Mouse (Mus musculus) heart, embryonic 11.5 days (tissue): ENCODE results near the gene Il10ra. TPM values are rescaled to one million over a fixed set of nuclear protein-coding genes. Genes with fewer than 3 reads are reported as not detected.

ENCODE experiments used
- ATAC-seq: fragments of 200-750 bp; cut with Nextera tagmentation; replicated peaks from 2 replicates; pipeline ENCODE4 v1.8.0; 2017; ENCODE audit warnings: moderate library complexity; ENCODE audit not compliant: insufficient number of reproducible peaks, low FRiP score, low TSS enrichment
- H3K27ac ChIP-seq: fragments of 300-500 bp; sonication (generic); 2 replicates; pipeline ENCODE4 v1.5.1; 2014; ENCODE audit warnings: mild to moderate bottlenecking, low read depth, low read length
- H3K27me3 ChIP-seq: fragments of 300-500 bp; sonication (generic); 2 replicates; pipeline ENCODE4 v1.6.1; 2014; ENCODE audit warnings: mild to moderate bottlenecking, low read length, mixed read lengths; ENCODE audit not compliant: control insufficient read depth, insufficient read depth
- H3K36me3 ChIP-seq: fragments of 300-500 bp; sonication (generic); 2 replicates; pipeline ENCODE4 v1.6.1; 2014; ENCODE audit warnings: mild to moderate bottlenecking, low read length, moderate library complexity, mixed read lengths; ENCODE audit not compliant: control insufficient read depth, insufficient read depth
- H3K4me1 ChIP-seq: fragments of 300-500 bp; sonication (generic); 2 replicates; pipeline ENCODE4 v1.6.1; 2014; ENCODE audit warnings: low read length; ENCODE audit not compliant: control insufficient read depth, insufficient read depth
- H3K4me2 ChIP-seq: fragments of 300-500 bp; sonication (generic); 2 replicates; pipeline ENCODE4 v1.6.1; 2014; ENCODE audit warnings: mild to moderate bottlenecking, moderate library complexity
- H3K4me3 ChIP-seq: fragments of 300-500 bp; sonication (generic); 2 replicates; pipeline ENCODE4 v1.5.1; 2014; ENCODE audit warnings: low read depth, low read length
- H3K9ac ChIP-seq: fragments of 300-500 bp; sonication (generic); 2 replicates; pipeline ENCODE4 v1.6.1; 2014; ENCODE audit warnings: mild to moderate bottlenecking, low read depth, low read length, moderate library complexity
- H3K9me3 ChIP-seq: fragments of 300-500 bp; sonication (generic); replicated peaks from 2 replicates; pipeline ENCODE4 v1.6.1; 2016; ENCODE audit warnings: low read length; ENCODE audit not compliant: control insufficient read depth
- WGBS: fragments of 180-500 bp; shearing (Covaris S2); extraction: QIAGEN DNeasy Blood & Tissue Kit; methylation state at CpG from one replicate; pipeline ENCODE4 v1.1.7; 2014; ENCODE audit not compliant: insufficient replicate concordance; 5-methylcytosine and 5-hydroxymethylcytosine counted together
- microRNA-seq: library from miRNA; unstranded; fragments of <30 nt; microRNA quantifications from one replicate; pipeline ENCODE4, GENCODE M21; 2016; ENCODE audit warnings: borderline number of aligned reads
- polyA plus RNA-seq: library from polyadenylated mRNA; unstranded; fragments of >200 nt; fragmentation: Nextera tagmentation; extraction: Ambion mirVana; gene quantifications from 2 replicates; pipeline ENCODE4 v1.2.1, GENCODE M21; 2014

The Il10ra gene
- polyA plus RNA-seq, 1 experiment from 2014 or later: 0.37 TPM

- 63% methylated on average over 4 of the region's 4 CpGs for WGBS
- Histone ChIP-seq H3K9me3 (no peaks in the 10 kb centered on the region), H3K4me3 (no peak overlapping the region), H3K27ac (no peak overlapping the region), H3K4me2 (no peak overlapping the region), H3K27me3 (no peaks in the 10 kb centered on the region), H3K9ac (no peak overlapping the region), H3K36me3 (no peaks in the 10 kb centered on the region), H3K4me1 (no peaks in the 10 kb centered on the region)
- ATAC-seq: no peak
Measured at GRCm38 (mm10) chr9:45206121-45206520, 62.8 kb downstream of the Il10ra start.

- Histone ChIP-seq H3K27ac (no peak overlapping the region), H3K4me2 (no peak overlapping the region), H3K4me1 (no peaks in the 10 kb centered on the region), H3K27me3 (no peaks in the 10 kb centered on the region), H3K4me3 (no peak overlapping the region), H3K9me3 (no peaks in the 10 kb centered on the region), H3K36me3 (no peaks in the 10 kb centered on the region), H3K9ac (no peak overlapping the region)
- ATAC-seq: no peak
- WGBS: 77% methylated on average over 5 of the region's 5 CpGs
Measured at GRCm38 (mm10) chr9:45205143-45205542, 63.8 kb downstream of the Il10ra start.

Small RNA genes lying within 50 kb of the gene (microRNA-seq; reads per million reads assigned to microRNA genes)
- gene Mir7086: not detected

Other genes with a start within 250 kb of the Il10ra start
- gene Mpzl2, start 229.3 kb downstream of the Il10ra start, polyA plus RNA-seq: 0.25 and 1.3 TPM in 2 replicates
- 1.6 and 1.7 TPM in 2 replicates for gene Mpzl3, start 214.0 kb downstream of the Il10ra start, polyA plus RNA-seq
- 0.31 and 0.36 TPM in 2 replicates for gene Jaml, start 190.0 kb downstream of the Il10ra start, polyA plus RNA-seq
- 2.3 and 3.2 TPM in 2 replicates for gene Scn2b, start 151.4 kb downstream of the Il10ra start, polyA plus RNA-seq
- gene Scn4b, start 130.8 kb downstream of the Il10ra start, polyA plus RNA-seq: 0.10 and 0.46 TPM in 2 replicates
- not detected in 2 replicates for gene BC049352, start 87.1 kb downstream of the Il10ra start, polyA plus RNA-seq
- gene Tmprss4, start 65.1 kb downstream of the Il10ra start, polyA plus RNA-seq: 0.07 TPM in 1 of 2 replicates, not detected in the other
- 0.15 and 0.31 TPM in 2 replicates for gene Tmprss13, start 50.0 kb upstream of the Il10ra start, polyA plus RNA-seq
- gene Fxyd6, start 101.0 kb upstream of the Il10ra start, polyA plus RNA-seq: 26.7 and 27.7 TPM in 2 replicates
- 1.0 and 1.6 TPM in 2 replicates for gene Fxyd2, start 130.5 kb upstream of the Il10ra start, polyA plus RNA-seq
- gene Dscaml1, start 157.5 kb upstream of the Il10ra start, polyA plus RNA-seq: 0.23 TPM in 1 of 2 replicates, not detected in the other